Mouse (Mus musculus): ENCODE measurements around the gene Gm49322.

- TF ChIP-seq CTCF (IDR thresholded peaks at IDR 0.05; ENCODE audit: insufficient read depth, low read depth, low read length) = no peak
- no peak for TF ChIP-seq POLR2A (IDR thresholded peaks at IDR 0.05; ENCODE audit: insufficient read depth, low read depth, low read length)
These were observed 15.2 kb downstream of the Gm49322 start for GRCm38 (mm10) chr10:80620796-80621689.

Data from olfactory bulb, adult 2 months (tissue).